ENCODE assay signal across 8 mouse cellular contexts in the genomic region with DNA sequence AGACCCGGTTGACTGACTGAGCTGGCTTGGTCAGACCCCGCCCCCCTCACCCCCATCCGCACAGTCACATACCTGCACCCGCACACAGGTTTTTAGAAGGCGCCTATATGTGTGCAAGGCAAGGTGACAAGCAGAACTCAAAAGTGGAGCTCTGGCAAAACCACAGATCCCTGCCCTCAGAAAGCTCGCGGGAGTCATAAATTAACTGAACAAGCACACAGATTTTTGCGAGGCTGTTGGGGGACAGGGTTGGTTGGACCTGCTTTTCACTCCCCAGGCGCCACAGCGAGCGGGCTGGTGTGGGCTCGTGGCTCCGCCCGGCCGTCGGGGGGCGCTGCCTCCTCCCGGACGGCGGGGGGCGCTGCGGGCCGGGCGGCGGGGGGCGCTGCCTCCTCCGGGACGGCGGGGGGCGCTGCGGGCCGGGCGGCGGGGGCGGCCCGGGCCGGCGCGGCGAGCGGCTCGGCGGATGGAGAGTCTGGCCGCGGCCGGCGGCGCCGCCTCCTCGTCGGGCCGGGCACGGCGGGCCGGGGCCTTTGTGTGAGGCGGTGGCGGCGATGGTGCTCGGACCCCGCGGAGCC. TPM values are rescaled to one million over a fixed set of nuclear protein-coding genes. Genes with fewer than 3 reads are reported as not detected.
DNase-seq lines count a peak whose midpoint lies in the region; ATAC-seq and TF ChIP-seq lines count a peak whose summit lies in the region.

A gene (plus strand): TSS at position 456 of the 578 bp plus-strand sequence.

- H3K9ac ChIP-seq in heart, embryonic 16.5 days (ENCODE audit: low read length) = peak within 1 kb of the TSS; percentile 92
- H3K9ac ChIP-seq in liver, embryonic 16.5 days (ENCODE audit: low read depth, low read length) = peak within 1 kb of the TSS; percentile 85
- H3K9ac ChIP-seq in neural tube, embryonic 13.5 days = peak within 1 kb of the TSS; percentile 98

- H3K27ac ChIP-seq in heart, embryonic 16.5 days (ENCODE audit: low read length) = peak within 1 kb of the TSS; percentile 73
- peak within 1 kb of the TSS; percentile 84 for H3K27ac ChIP-seq in liver, embryonic 16.5 days (ENCODE audit: low read length)
- peak within 1 kb of the TSS; percentile 83 for H3K27ac ChIP-seq in neural tube, embryonic 13.5 days (replicated peaks)
- H3K27ac ChIP-seq in testis, adult 2 months (ENCODE audit: control insufficient read depth, insufficient read depth, low read depth, low read length) = peak within 1 kb of the TSS; percentile 77

- H3K4me3 ChIP-seq in heart, embryonic 16.5 days (ENCODE audit: low read length) = peak within 1 kb of the TSS; percentile 85
- peak within 1 kb of the TSS; percentile 75 for H3K4me3 ChIP-seq in liver, embryonic 16.5 days (ENCODE audit: low read depth, low read length)
- peak within 1 kb of the TSS; percentile 95 for H3K4me3 ChIP-seq in neural tube, embryonic 13.5 days
- peak within 1 kb of the TSS; percentile 92 for H3K4me3 ChIP-seq in testis, adult 2 months (ENCODE audit: control insufficient read depth, low read depth, low read length)

- DNase-seq in brain, embryonic 14.5 days (ENCODE audit: low read depth) = peak; percentile 82
- peak; percentile 90 for DNase-seq in kidney, postnatal 14 days

- H3K9me3 ChIP-seq in heart, embryonic 16.5 days (replicated peaks; ENCODE audit: control insufficient read depth, low read length) = no peaks in the 10 kb centered on the region
- H3K9me3 ChIP-seq in liver, embryonic 16.5 days (replicated peaks; ENCODE audit: control insufficient read depth, low read length) = no peaks in the 10 kb centered on the region; the same call in 1 of the 2 replicates
- H3K9me3 ChIP-seq in neural tube, embryonic 13.5 days = no peaks in the 10 kb centered on the region

- peak; percentile 79 for ATAC-seq in CD4-positive, CD25-positive, alpha-beta regulatory T cell, adult 4 months
- ATAC-seq in erythroid progenitor cell, adult 5-6 weeks (replicated peaks; ENCODE audit: low FRiP score, poor library complexity, severe bottlenecking) = peak; percentile 53
- ATAC-seq in heart, embryonic 16.5 days (replicated peaks; ENCODE audit: extremely low read depth, insufficient read depth, low FRiP score) = peak; percentile 84
- ATAC-seq in liver, embryonic 16.5 days (ENCODE audit: low read depth) = peak; percentile 72
- ATAC-seq in neural tube, embryonic 13.5 days (ENCODE audit: low read depth) = peak; percentile 86

- WGBS in heart, embryonic 16.5 days = under 1% methylated on average over 39 of the region's 61 CpGs
- WGBS in liver, embryonic 16.5 days (ENCODE audit: insufficient replicate concordance) = 1% methylated on average over 42 of the region's 61 CpGs
- 4% methylated on average over 17 of the region's 61 CpGs for WGBS in neural tube, embryonic 13.5 days

- peak within 1 kb of the TSS; percentile 79 for H3K4me2 ChIP-seq in heart, embryonic 16.5 days (ENCODE audit: low read depth, low read length)
- H3K4me2 ChIP-seq in liver, embryonic 16.5 days (ENCODE audit: low read depth, low read length) = peak within 1 kb of the TSS; percentile 86
- peak within 1 kb of the TSS; percentile 78 for H3K4me2 ChIP-seq in neural tube, embryonic 13.5 days

- peaks cover 7% of the 10 kb centered on the region for H3K4me1 ChIP-seq in heart, embryonic 16.5 days (ENCODE audit: control insufficient read depth, insufficient read depth, low read length)
- peaks cover 40% of the 10 kb centered on the region for H3K4me1 ChIP-seq in liver, embryonic 16.5 days (ENCODE audit: control insufficient read depth, low read depth, low read length)
- H3K4me1 ChIP-seq in neural tube, embryonic 13.5 days (replicated peaks) = peaks cover 21% of the 10 kb centered on the region
- peaks cover 10% of the 10 kb centered on the region for H3K4me1 ChIP-seq in testis, adult 2 months (ENCODE audit: control insufficient read depth, insufficient read depth, low read length)

- TF ChIP-seq CTCF in brain, embryonic 14.5 days (IDR thresholded peaks at IDR 0.05; ENCODE audit: borderline replicate concordance, extremely low read depth, insufficient read depth, insufficient read length) = peak; percentile 55
- TF ChIP-seq CTCF in testis, adult 2 months (IDR thresholded peaks at IDR 0.05; ENCODE audit: control insufficient read depth, insufficient read depth, insufficient replicate concordance, low read depth, low read length) = peak; percentile 43; the same call in 1 of the 2 replicates

- no peaks in the 10 kb centered on the region for H3K27me3 ChIP-seq in heart, embryonic 16.5 days (ENCODE audit: control insufficient read depth, insufficient read depth, low read length)
- no peaks in the 10 kb centered on the region for H3K27me3 ChIP-seq in liver, embryonic 16.5 days (ENCODE audit: control insufficient read depth, insufficient read depth, low read depth, low read length)
- H3K27me3 ChIP-seq in neural tube, embryonic 13.5 days = no peaks in the 10 kb centered on the region; the same call in 1 of the 2 replicates
- no peaks in the 10 kb centered on the region for H3K27me3 ChIP-seq in testis, adult 2 months (ENCODE audit: control insufficient read depth, insufficient read depth, low read length)

- peak; percentile 87 for TF ChIP-seq POLR2A in brain, embryonic 14.5 days (IDR thresholded peaks at IDR 0.05; ENCODE audit: borderline replicate concordance, extremely low read depth, insufficient read depth, insufficient read length, poor library complexity, severe bottlenecking)
- TF ChIP-seq POLR2A in testis, adult 2 months (IDR thresholded peaks at IDR 0.05; ENCODE audit: control insufficient read depth, low read depth, low read length) = no peak

- H3K36me3 ChIP-seq in heart, embryonic 16.5 days (ENCODE audit: control insufficient read depth, insufficient read depth) = peaks cover 27% of the 10 kb centered on the region
- peaks cover 25% of the 10 kb centered on the region for H3K36me3 ChIP-seq in liver, embryonic 16.5 days (ENCODE audit: control insufficient read depth, insufficient read depth)
- H3K36me3 ChIP-seq in neural tube, embryonic 13.5 days = peaks cover 30% of the 10 kb centered on the region
- no peaks in the 10 kb centered on the region; the same call in 1 of the 2 replicates for H3K36me3 ChIP-seq in testis, adult 2 months (ENCODE audit: control insufficient read depth, insufficient read depth, low read length)

RNA-seq across cellular contexts. Expression of the gene that starts here (rescaled TPM):
- under 1 TPM; 0.57 to 0.81 TPM for polyA plus RNA-seq in CD4-positive, CD25-positive, alpha-beta regulatory T cell, adult 4 months (2017; shearing (Covaris generic))
- polyA plus RNA-seq in brain, embryonic 14.5 days (2012; rRNA removed) = 14.9 and 18.7 TPM in 2 replicates
- total RNA-seq in erythroid progenitor cell, adult 5-6 weeks (2015; ENCODE audit: low replicate concordance) = 0.72 and 2.9 TPM in 2 replicates
- total RNA-seq in erythroid progenitor cell, adult 5-6 weeks (2017; ENCODE audit: low replicate concordance) = 1.3 TPM in 1 of 2 replicates, not detected in the other
- polyA plus RNA-seq in heart, embryonic 16.5 days (2015; fragmentation: Nextera tagmentation; extraction: Ambion mirVana) = 1.4 and 1.6 TPM in 2 replicates
- polyA plus RNA-seq in liver, embryonic 16.5 days (2015; fragmentation: Nextera tagmentation; extraction: Ambion mirVana) = 0.69 and 0.70 TPM in 2 replicates
- 3.3 and 4.5 TPM in 2 replicates for polyA plus RNA-seq in neural tube, embryonic 13.5 days (2015; fragmentation: Nextera tagmentation; extraction: Ambion mirVana)
- 3.8 and 4.4 TPM in 2 replicates for polyA plus RNA-seq in testis, adult 2 months (2012; rRNA removed)

Comparison
In these comparisons a context has a peak if more than half of its experiments do, and no peak if none do; other contexts are left out.
1. Peak in every context shown above with its lines: DNase-seq, ATAC-seq, H3K4me3 ChIP-seq and H3K27ac ChIP-seq.
2. Peak in ATAC-seq in CD4-positive, CD25-positive, alpha-beta regulatory T cell, adult 4 months; RNA of the gene not detected or under 1 TPM.
3. Peak in ATAC-seq, H3K4me3 ChIP-seq, H3K27ac ChIP-seq, H3K9ac ChIP-seq and H3K4me2 ChIP-seq in liver, embryonic 16.5 days; RNA of the gene not detected or under 1 TPM.